Mouse (Mus musculus): ENCODE results near the gene Snapc4.

The Snapc4 gene

GRCm38 (mm10) chr2:26316576-26317246 is 63.7 kb downstream of the Snapc4 start:
- no peak for DNase-seq (ENCODE audit: extremely low spot score, low read depth, low spot score)

GRCm38 (mm10) chr2:26315925-26316311 is 64.5 kb downstream of the Snapc4 start:
- no peak for DNase-seq (ENCODE audit: extremely low spot score, low read depth, low spot score)

GRCm38 (mm10) chr2:26315072-26315924 is 65.2 kb downstream of the Snapc4 start, which contains the start of gene Gpsm1:
Gene Gpsm1, plus strand, starts transcription at chr2:26315515.
- DNase-seq (ENCODE audit: extremely low spot score, low read depth, low spot score) = no peak

- no peak for DNase-seq (ENCODE audit: extremely low spot score, low read depth, low spot score)
These were observed 66.0 kb downstream of the Snapc4 start for GRCm38 (mm10) chr2:26314281-26315071.

- no peak for DNase-seq (ENCODE audit: extremely low spot score, low read depth, low spot score)
These were observed 67.1 kb downstream of the Snapc4 start for GRCm38 (mm10) chr2:26313394-26313793.

GRCm38 (mm10) chr2:26312812-26313211 is 67.6 kb downstream of the Snapc4 start:
- DNase-seq (ENCODE audit: extremely low spot score, low read depth, low spot score) = no peak
